Mouse (Mus musculus): ENCODE measurements around the gene Bbs7. TPM values are rescaled to one million over a fixed set of nuclear protein-coding genes. Genes with fewer than 3 reads are reported as not detected.

Bbs7 gene
- 1.4 TPM for polyA plus RNA-seq (2015; fragmentation: Illumina TruSeq; extraction: RNeasy Lipid Tissue Mini Kit (QIAGEN cat#74804); ENCODE audit: insufficient read depth, low read depth, low replicate concordance)

GRCm38 (mm10) chr3:36613202-36613907 lies at the start of gene Bbs7:
TSS of gene Bbs7 (minus strand) at chr3:36613477.

GRCm38 (mm10) chr3:36571827-36572378 lies 41.4 kb downstream of the Bbs7 start, which contains the start of gene Ccna2:
TSS of gene Ccna2 (minus strand) at chr3:36572150.

GRCm38 (mm10) chr3:36552406-36553047 lies 60.8 kb downstream of the Bbs7 start, which contains the start of gene Exosc9:
TSS of gene Exosc9 (plus strand) at chr3:36552606.

Other genes with a start within 250 kb of the Bbs7 start
- 138 TPM for gene Anxa5, start 137.6 kb downstream of the Bbs7 start, polyA plus RNA-seq (2015; fragmentation: Illumina TruSeq; extraction: RNeasy Lipid Tissue Mini Kit (QIAGEN cat#74804); ENCODE audit: insufficient read depth, low read depth, low replicate concordance)
- 1.3 TPM for gene 1810062G17Rik, start 137.5 kb downstream of the Bbs7 start, polyA plus RNA-seq (2015; fragmentation: Illumina TruSeq; extraction: RNeasy Lipid Tissue Mini Kit (QIAGEN cat#74804); ENCODE audit: insufficient read depth, low read depth, low replicate concordance)
- gene Gm11549, start 91.7 kb downstream of the Bbs7 start, polyA plus RNA-seq (2015; fragmentation: Illumina TruSeq; extraction: RNeasy Lipid Tissue Mini Kit (QIAGEN cat#74804); ENCODE audit: insufficient read depth, low read depth, low replicate concordance) = not detected
- gene Exosc9, start 60.9 kb downstream of the Bbs7 start, polyA plus RNA-seq (2015; fragmentation: Illumina TruSeq; extraction: RNeasy Lipid Tissue Mini Kit (QIAGEN cat#74804); ENCODE audit: insufficient read depth, low read depth, low replicate concordance) = 7.9 TPM
- 0.63 TPM for gene Ccna2, start 41.3 kb downstream of the Bbs7 start, polyA plus RNA-seq (2015; fragmentation: Illumina TruSeq; extraction: RNeasy Lipid Tissue Mini Kit (QIAGEN cat#74804); ENCODE audit: insufficient read depth, low read depth, low replicate concordance)
- 3.5 TPM for gene Trpc3, start 76.7 kb upstream of the Bbs7 start, polyA plus RNA-seq (2015; fragmentation: Illumina TruSeq; extraction: RNeasy Lipid Tissue Mini Kit (QIAGEN cat#74804); ENCODE audit: insufficient read depth, low read depth, low replicate concordance)
- gene 4932438A13Rik, start 249.6 kb upstream of the Bbs7 start, polyA plus RNA-seq (2015; fragmentation: Illumina TruSeq; extraction: RNeasy Lipid Tissue Mini Kit (QIAGEN cat#74804); ENCODE audit: insufficient read depth, low read depth, low replicate concordance) = 8.8 TPM